Mouse (Mus musculus): ENCODE measurements around the gene Hes3. TPM values are rescaled to one million over a fixed set of nuclear protein-coding genes. Genes with fewer than 3 reads are reported as not detected.

Gene Hes3
- polyA plus RNA-seq, 1 experiment from 2014 or later: not detected

GRCm38 (mm10) chr4:152307542-152307941 is 16.1 kb upstream of the Hes3 start:
- Histone ChIP-seq H3K27me3 (ENCODE audit: insufficient read depth, low read length) (peaks cover 21% of the 10 kb centered on the region), H3K4me3 (ENCODE audit: low read length) (no peak overlapping the region), H3K36me3 (ENCODE audit: insufficient read depth, low read length) (peaks cover 16% of the 10 kb centered on the region), H3K9ac (replicated peaks; ENCODE audit: low read length) (no peak overlapping the region), H3K4me1 (ENCODE audit: insufficient read depth, low read length) (peaks cover 11% of the 10 kb centered on the region), H3K4me2 (replicated peaks; ENCODE audit: low read depth, low read length) (no peak overlapping the region), H3K9me3 (ENCODE audit: low read length) (no peaks in the 10 kb centered on the region), H3K27ac (ENCODE audit: low read length) (no peak overlapping the region)
- WGBS: 82% methylated on average over 9 of the region's 9 CpGs
- ATAC-seq (ENCODE audit: low FRiP score, low TSS enrichment): no peak

- H3K36me3 ChIP-seq (ENCODE audit: insufficient read depth, low read length): peaks cover 18% of the 10 kb centered on the region
- H3K4me1 ChIP-seq (ENCODE audit: insufficient read depth, low read length): peaks cover 9% of the 10 kb centered on the region; the same call in 1 of the 2 replicates
- H3K27ac ChIP-seq (ENCODE audit: low read length): no peak overlapping the region
- no peak overlapping the region for H3K4me2 ChIP-seq (replicated peaks; ENCODE audit: low read depth, low read length)
- no peak overlapping the region for H3K9ac ChIP-seq (replicated peaks; ENCODE audit: low read length)
- no peak overlapping the region for H3K4me3 ChIP-seq (ENCODE audit: low read length)
- WGBS: 66% methylated on average over 6 of the region's 6 CpGs
- H3K9me3 ChIP-seq (ENCODE audit: low read length): no peaks in the 10 kb centered on the region
- H3K27me3 ChIP-seq (ENCODE audit: insufficient read depth, low read length): peaks cover 6% of the 10 kb centered on the region; the same call in 1 of the 2 replicates
- no peak for ATAC-seq (ENCODE audit: low FRiP score, low TSS enrichment)
Measured at GRCm38 (mm10) chr4:152305991-152306390, 14.5 kb upstream of the Hes3 start.

DNA sequence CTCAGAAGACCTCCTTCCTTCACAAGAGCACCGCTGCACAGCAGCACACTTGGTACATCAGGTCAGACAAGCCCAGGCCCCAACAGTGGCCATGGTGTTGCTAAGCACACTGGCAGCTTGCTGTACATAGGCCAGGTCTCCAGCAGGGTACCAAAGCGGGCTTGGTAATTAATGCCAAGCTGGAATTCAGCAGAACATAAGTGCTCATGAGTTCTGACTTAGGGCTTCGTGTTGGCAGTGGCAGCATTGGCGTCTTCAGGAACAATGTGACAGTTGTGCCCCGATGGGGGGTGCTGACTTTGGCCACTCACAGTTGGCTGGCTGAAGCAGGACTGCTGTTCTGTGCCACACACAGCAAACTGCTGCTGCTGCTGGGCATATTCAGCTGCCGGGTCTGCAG is 13.2 kb upstream of the Hes3 start:
- 92% methylated on average over 6 of the region's 6 CpGs for WGBS
- H3K4me3 ChIP-seq (ENCODE audit: low read length): no peak overlapping the region
- no peaks in the 10 kb centered on the region for H3K27me3 ChIP-seq (ENCODE audit: insufficient read depth, low read length)
- no peaks in the 10 kb centered on the region for H3K9me3 ChIP-seq (ENCODE audit: low read length)
- H3K4me2 ChIP-seq (replicated peaks; ENCODE audit: low read depth, low read length): no peak overlapping the region
- peaks cover 29% of the 10 kb centered on the region for H3K36me3 ChIP-seq (ENCODE audit: insufficient read depth, low read length)
- peaks cover 14% of the 10 kb centered on the region for H3K4me1 ChIP-seq (ENCODE audit: insufficient read depth, low read length)
- no peak overlapping the region for H3K27ac ChIP-seq (ENCODE audit: low read length)
- no peak for ATAC-seq (ENCODE audit: low FRiP score, low TSS enrichment)
- no peak overlapping the region for H3K9ac ChIP-seq (replicated peaks; ENCODE audit: low read length)

DNA sequence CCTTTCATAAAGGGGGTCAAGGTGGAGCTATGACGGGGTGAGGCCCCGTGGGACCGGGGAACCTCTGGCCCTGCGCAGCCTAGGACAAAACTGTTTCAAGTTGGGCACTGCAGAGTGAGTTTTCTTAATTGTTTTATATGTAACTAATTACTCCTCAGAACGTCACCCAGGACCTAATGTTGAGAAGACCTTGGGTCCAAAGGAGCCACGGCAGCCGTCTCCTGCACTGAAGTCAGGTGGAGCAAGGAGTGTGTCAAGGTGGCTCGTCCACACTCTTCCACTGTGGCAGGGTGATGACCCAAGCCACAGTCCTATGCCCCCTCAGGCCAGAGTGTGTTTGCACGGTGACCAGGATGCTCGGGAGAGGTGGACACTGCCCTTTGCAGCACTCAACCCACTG is 11.7 kb upstream of the Hes3 start:
- peak; percentile 67 for ATAC-seq (ENCODE audit: low FRiP score, low TSS enrichment)
- 76% methylated on average over 10 of the region's 10 CpGs for WGBS
- H3K36me3 ChIP-seq (ENCODE audit: insufficient read depth, low read length): peaks cover 32% of the 10 kb centered on the region
- no peaks in the 10 kb centered on the region for H3K27me3 ChIP-seq (ENCODE audit: insufficient read depth, low read length)
- H3K9ac ChIP-seq (replicated peaks; ENCODE audit: low read length): no peak overlapping the region
- H3K4me2 ChIP-seq (replicated peaks; ENCODE audit: low read depth, low read length): no peak overlapping the region
- no peak overlapping the region for H3K4me3 ChIP-seq (ENCODE audit: low read length)
- no peaks in the 10 kb centered on the region for H3K9me3 ChIP-seq (ENCODE audit: low read length)
- H3K27ac ChIP-seq (ENCODE audit: low read length): 0 out of 2 replicates have a peak overlapping the region, but pooled peaks have one; percentile 1
- H3K4me1 ChIP-seq (ENCODE audit: insufficient read depth, low read length): peaks cover 25% of the 10 kb centered on the region

DNA sequence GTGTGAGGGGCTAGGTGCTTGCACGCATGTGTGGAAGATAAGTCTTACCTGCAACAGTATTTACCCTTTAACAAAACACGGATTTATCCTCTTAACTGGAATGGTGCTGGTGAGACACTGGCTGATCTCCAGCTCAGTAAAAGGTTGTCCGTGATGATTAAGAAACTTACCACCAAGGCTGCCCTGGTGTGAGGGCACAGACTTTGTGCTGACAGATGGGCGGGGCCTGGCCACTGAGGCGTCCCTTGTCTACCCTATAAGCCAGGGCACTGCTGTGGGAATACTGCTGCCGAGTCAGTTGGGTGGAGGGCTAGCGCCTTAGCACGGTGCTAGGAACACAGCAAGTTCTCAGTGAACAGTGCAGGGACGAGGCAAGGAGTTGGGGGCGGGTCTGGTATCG is 10.6 kb upstream of the Hes3 start:
- 72% methylated on average over 11 of the region's 11 CpGs for WGBS
- no peak overlapping the region for H3K4me3 ChIP-seq (ENCODE audit: low read length)
- no peak overlapping the region for H3K4me2 ChIP-seq (replicated peaks; ENCODE audit: low read depth, low read length)
- ATAC-seq (ENCODE audit: low FRiP score, low TSS enrichment): no peak
- H3K27me3 ChIP-seq (ENCODE audit: insufficient read depth, low read length): no peaks in the 10 kb centered on the region
- no peak overlapping the region for H3K9ac ChIP-seq (replicated peaks; ENCODE audit: low read length)
- peaks cover 28% of the 10 kb centered on the region for H3K4me1 ChIP-seq (ENCODE audit: insufficient read depth, low read length)
- H3K27ac ChIP-seq (ENCODE audit: low read length): no peak overlapping the region
- H3K36me3 ChIP-seq (ENCODE audit: insufficient read depth, low read length): peaks cover 32% of the 10 kb centered on the region
- no peaks in the 10 kb centered on the region for H3K9me3 ChIP-seq (ENCODE audit: low read length)

DNA sequence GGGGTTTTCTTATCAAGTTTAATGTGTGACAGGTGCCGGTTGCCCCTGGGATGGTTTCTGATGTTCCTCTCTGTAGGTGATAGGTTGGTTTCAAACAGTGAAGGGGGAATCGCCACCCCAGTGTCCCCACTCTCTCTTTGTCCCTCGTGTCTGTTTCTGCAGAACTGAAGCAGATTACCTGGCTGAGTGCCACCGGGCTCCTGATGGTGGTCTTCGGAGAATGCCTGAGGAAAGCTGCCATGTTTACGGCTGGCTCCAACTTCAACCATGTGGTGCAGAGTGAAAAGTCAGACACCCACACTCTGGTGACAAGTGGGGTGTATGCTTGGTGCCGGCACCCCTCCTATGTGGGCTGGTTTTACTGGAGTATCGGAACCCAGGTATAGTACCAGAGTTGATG is 8.9 kb upstream of the Hes3 start:
- Histone ChIP-seq H3K36me3 (ENCODE audit: insufficient read depth, low read length) (peaks cover 32% of the 10 kb centered on the region), H3K4me2 (replicated peaks; ENCODE audit: low read depth, low read length) (no peak overlapping the region), H3K27ac (ENCODE audit: low read length) (no peak overlapping the region), H3K4me3 (ENCODE audit: low read length) (no peak overlapping the region), H3K9me3 (ENCODE audit: low read length) (no peaks in the 10 kb centered on the region), H3K9ac (replicated peaks; ENCODE audit: low read length) (no peak overlapping the region), H3K4me1 (ENCODE audit: insufficient read depth, low read length) (peaks cover 34% of the 10 kb centered on the region), H3K27me3 (ENCODE audit: insufficient read depth, low read length) (no peaks in the 10 kb centered on the region)
- 96% methylated on average over 8 of the region's 8 CpGs for WGBS
- ATAC-seq (ENCODE audit: low FRiP score, low TSS enrichment): no peak

GRCm38 (mm10) chr4:152298836-152299235 is 7.4 kb upstream of the Hes3 start:
- ATAC-seq (ENCODE audit: low FRiP score, low TSS enrichment): no peak
- H3K4me3 ChIP-seq (ENCODE audit: low read length): no peak overlapping the region
- peaks cover 27% of the 10 kb centered on the region for H3K36me3 ChIP-seq (ENCODE audit: insufficient read depth, low read length)
- no peak overlapping the region for H3K4me2 ChIP-seq (replicated peaks; ENCODE audit: low read depth, low read length)
- H3K27me3 ChIP-seq (ENCODE audit: insufficient read depth, low read length): no peaks in the 10 kb centered on the region; the same call in 1 of the 2 replicates
- WGBS: 81% methylated on average over 14 of the region's 14 CpGs
- H3K9me3 ChIP-seq (ENCODE audit: low read length): no peaks in the 10 kb centered on the region
- H3K9ac ChIP-seq (replicated peaks; ENCODE audit: low read length): no peak overlapping the region; the same call in 1 of the 2 replicates
- H3K4me1 ChIP-seq (ENCODE audit: insufficient read depth, low read length): peaks cover 36% of the 10 kb centered on the region
- no peak overlapping the region for H3K27ac ChIP-seq (ENCODE audit: low read length)

GRCm38 (mm10) chr4:152296874-152297861 is 5.7 kb upstream of the Hes3 start, which contains the start of gene Icmt:
Gene Icmt (plus strand): TSS chr4:152297227.
- Histone ChIP-seq H3K9ac (replicated peaks; ENCODE audit: low read length) (peak within 1 kb of the TSS; percentile 91), H3K4me3 (ENCODE audit: low read length) (peak within 1 kb of the TSS; percentile 76), H3K9me3 (ENCODE audit: low read length) (no peaks in the 10 kb centered on the region), H3K4me1 (ENCODE audit: insufficient read depth, low read length) (peaks cover 31% of the 10 kb centered on the region), H3K4me2 (replicated peaks; ENCODE audit: low read depth, low read length) (peak within 1 kb of the TSS; percentile 79), H3K27me3 (ENCODE audit: insufficient read depth, low read length) (peaks cover 16% of the 10 kb centered on the region), H3K36me3 (ENCODE audit: insufficient read depth, low read length) (peaks cover 14% of the 10 kb centered on the region), H3K27ac (ENCODE audit: low read length) (peak within 1 kb of the TSS; percentile 86)
- ATAC-seq (ENCODE audit: low FRiP score, low TSS enrichment): peak; percentile 95
- WGBS: under 1% methylated on average over 117 of the region's 119 CpGs

- Histone ChIP-seq H3K9me3 (ENCODE audit: low read length) (no peaks in the 10 kb centered on the region), H3K27me3 (ENCODE audit: insufficient read depth, low read length) (peaks cover 24% of the 10 kb centered on the region), H3K4me1 (ENCODE audit: insufficient read depth, low read length) (peaks cover 27% of the 10 kb centered on the region), H3K4me2 (replicated peaks; ENCODE audit: low read depth, low read length) (peak overlapping the region; percentile 79), H3K9ac (replicated peaks; ENCODE audit: low read length) (peak overlapping the region; percentile 72), H3K36me3 (ENCODE audit: insufficient read depth, low read length) (peaks cover 14% of the 10 kb centered on the region), H3K27ac (ENCODE audit: low read length) (peak overlapping the region; percentile 86), H3K4me3 (ENCODE audit: low read length) (peak overlapping the region; percentile 76)
- ATAC-seq (ENCODE audit: low FRiP score, low TSS enrichment): no peak; the same call in 1 of the 2 replicates
- WGBS: 6% methylated on average over 8 of the region's 8 CpGs
Measured at GRCm38 (mm10) chr4:152296371-152296770, 4.9 kb upstream of the Hes3 start.

GRCm38 (mm10) chr4:152295916-152296315 is 4.5 kb upstream of the Hes3 start:
- Histone ChIP-seq H3K27ac (ENCODE audit: low read length) (peak overlapping the region; percentile 75), H3K36me3 (ENCODE audit: insufficient read depth, low read length) (peaks cover 14% of the 10 kb centered on the region)
- 23% methylated on average over 4 of the region's 4 CpGs for WGBS

More at GRCm38 (mm10) chr4:152295916-152296315, 4.5 kb upstream of the Hes3 start:
- Histone ChIP-seq H3K9me3 (ENCODE audit: low read length) (no peaks in the 10 kb centered on the region), H3K9ac (replicated peaks; ENCODE audit: low read length) (peak overlapping the region; percentile 55), H3K4me2 (replicated peaks; ENCODE audit: low read depth, low read length) (no peak overlapping the region; the same call in 1 of the 2 replicates), H3K4me3 (ENCODE audit: low read length) (no peak overlapping the region), H3K4me1 (ENCODE audit: insufficient read depth, low read length) (peaks cover 27% of the 10 kb centered on the region), H3K27me3 (ENCODE audit: insufficient read depth, low read length) (peaks cover 29% of the 10 kb centered on the region)
- ATAC-seq (ENCODE audit: low FRiP score, low TSS enrichment): no peak
